Mouse (Mus musculus): ENCODE measurements around the gene Lims1. TPM values are rescaled to one million over a fixed set of nuclear protein-coding genes. Genes with fewer than 3 reads are reported as not detected.

Gene Lims1
- polyA plus RNA-seq, 1 experiment, result 20.9 TPM

GRCm38 (mm10) chr10:58445850-58446249, 122.6 kb downstream of the Lims1 start:
- Histone ChIP-seq H3K4me3 (ENCODE audit: insufficient read depth, poor library complexity, severe bottlenecking) (peak overlapping the region; percentile 92), H3ac (ENCODE audit: control insufficient read depth, insufficient read length, low read depth) (peak overlapping the region; percentile 75), H3K79me2 (ENCODE audit: control insufficient read depth, insufficient read depth) (peaks cover 43% of the 10 kb centered on the region), H3K36me3 (ENCODE audit: control insufficient read depth, insufficient read depth) (peaks cover 6% of the 10 kb centered on the region), H3K79me3 (ENCODE audit: low read depth) (peaks cover 41% of the 10 kb centered on the region), H3K27me3 (ENCODE audit: control insufficient read depth, insufficient read depth, insufficient read length) (no peaks in the 10 kb centered on the region)
- TF ChIP-seq CTCF (IDR thresholded peaks at IDR 0.05; ENCODE audit: control insufficient read depth, insufficient read depth, insufficient read length) (no peak), CEBPB (IDR thresholded peaks at IDR 0.05; ENCODE audit: low read depth) (no peak), MYOG (IDR thresholded peaks at IDR 0.05; ENCODE audit: control insufficient read depth, extremely low read depth, insufficient read length) (no peak), MAX (IDR thresholded peaks at IDR 0.05) (no peak), FOSL1 (IDR thresholded peaks at IDR 0.05; ENCODE audit: insufficient read depth, low read length, poor library complexity, severe bottlenecking) (no peak), MYOD1 (IDR thresholded peaks at IDR 0.05; ENCODE audit: control insufficient read depth, insufficient read length, low read depth) (no peak), USF1 (IDR thresholded peaks at IDR 0.05; ENCODE audit: low read depth) (no peak)

GRCm38 (mm10) chr10:58446384-58447279, 123.4 kb downstream of the Lims1 start, which contains the start of gene Ranbp2:
Ranbp2 (plus strand) TSS chr10:58446920.
- TF ChIP-seq MYOD1 (IDR thresholded peaks at IDR 0.05; ENCODE audit: control insufficient read depth, insufficient read length, low read depth), result no peak
- TF ChIP-seq USF1 (IDR thresholded peaks at IDR 0.05; ENCODE audit: low read depth), result peak; percentile 96
- peak; percentile 48 for TF ChIP-seq CEBPB (IDR thresholded peaks at IDR 0.05; ENCODE audit: low read depth)
- TF ChIP-seq FOSL1 (IDR thresholded peaks at IDR 0.05; ENCODE audit: insufficient read depth, low read length, poor library complexity, severe bottlenecking), result no peak
- peak; percentile 41 for TF ChIP-seq CTCF (IDR thresholded peaks at IDR 0.05; ENCODE audit: control insufficient read depth, insufficient read depth, insufficient read length)
- TF ChIP-seq MAX (IDR thresholded peaks at IDR 0.05), result peak; percentile 89
- Histone ChIP-seq H3K79me3 (ENCODE audit: low read depth) (peaks cover 47% of the 10 kb centered on the region), H3ac (ENCODE audit: control insufficient read depth, insufficient read length, low read depth) (peak within 1 kb of the TSS; percentile 85), H3K4me3 (ENCODE audit: insufficient read depth, poor library complexity, severe bottlenecking) (peak within 1 kb of the TSS; percentile 92), H3K79me2 (ENCODE audit: control insufficient read depth, insufficient read depth) (peaks cover 50% of the 10 kb centered on the region), H3K27me3 (ENCODE audit: control insufficient read depth, insufficient read depth, insufficient read length) (no peaks in the 10 kb centered on the region), H3K36me3 (ENCODE audit: control insufficient read depth, insufficient read depth) (peaks cover 6% of the 10 kb centered on the region)

- Histone ChIP-seq H3K36me3 (ENCODE audit: control insufficient read depth, insufficient read depth) (peaks cover 11% of the 10 kb centered on the region), H3K4me3 (ENCODE audit: insufficient read depth, poor library complexity, severe bottlenecking) (peak overlapping the region; percentile 92), H3K27me3 (ENCODE audit: control insufficient read depth, insufficient read depth, insufficient read length) (no peaks in the 10 kb centered on the region), H3K79me3 (ENCODE audit: low read depth) (peaks cover 53% of the 10 kb centered on the region), H3ac (ENCODE audit: control insufficient read depth, insufficient read length, low read depth) (peak overlapping the region; percentile 85), H3K79me2 (ENCODE audit: control insufficient read depth, insufficient read depth) (peaks cover 57% of the 10 kb centered on the region)
- no peak for TF ChIP-seq USF1 (IDR thresholded peaks at IDR 0.05; ENCODE audit: low read depth)
- no peak for TF ChIP-seq FOSL1 (IDR thresholded peaks at IDR 0.05; ENCODE audit: insufficient read depth, low read length, poor library complexity, severe bottlenecking)
- no peak for TF ChIP-seq MAX (IDR thresholded peaks at IDR 0.05)
- no peak for TF ChIP-seq CTCF (IDR thresholded peaks at IDR 0.05; ENCODE audit: control insufficient read depth, insufficient read depth, insufficient read length)
- TF ChIP-seq MYOD1 (IDR thresholded peaks at IDR 0.05; ENCODE audit: control insufficient read depth, insufficient read length, low read depth), result no peak
- TF ChIP-seq MYOG (IDR thresholded peaks at IDR 0.05; ENCODE audit: control insufficient read depth, extremely low read depth, insufficient read length), result no peak
- TF ChIP-seq CEBPB (IDR thresholded peaks at IDR 0.05; ENCODE audit: low read depth), result no peak
These were observed 124.1 kb downstream of the Lims1 start for GRCm38 (mm10) chr10:58447280-58447781.

GRCm38 (mm10) chr10:58451575-58451974, 128.3 kb downstream of the Lims1 start:
- Histone ChIP-seq H3K36me3 (ENCODE audit: control insufficient read depth, insufficient read depth) (peaks cover 54% of the 10 kb centered on the region), H3ac (ENCODE audit: control insufficient read depth, insufficient read length, low read depth) (no peak overlapping the region), H3K79me2 (ENCODE audit: control insufficient read depth, insufficient read depth) (peaks cover 96% of the 10 kb centered on the region), H3K27me3 (ENCODE audit: control insufficient read depth, insufficient read depth, insufficient read length) (no peaks in the 10 kb centered on the region), H3K4me3 (ENCODE audit: insufficient read depth, poor library complexity, severe bottlenecking) (no peak overlapping the region), H3K79me3 (ENCODE audit: low read depth) (peaks cover 63% of the 10 kb centered on the region)
- no peak for TF ChIP-seq MAX (IDR thresholded peaks at IDR 0.05)
- no peak for TF ChIP-seq CEBPB (IDR thresholded peaks at IDR 0.05; ENCODE audit: low read depth)

- Histone ChIP-seq H3K79me3 (ENCODE audit: low read depth) (peaks cover 59% of the 10 kb centered on the region), H3K4me3 (ENCODE audit: insufficient read depth, poor library complexity, severe bottlenecking) (no peak overlapping the region), H3K79me2 (ENCODE audit: control insufficient read depth, insufficient read depth) (peaks cover 92% of the 10 kb centered on the region), H3K27me3 (ENCODE audit: control insufficient read depth, insufficient read depth, insufficient read length) (no peaks in the 10 kb centered on the region), H3K36me3 (ENCODE audit: control insufficient read depth, insufficient read depth) (peaks cover 60% of the 10 kb centered on the region), H3ac (ENCODE audit: control insufficient read depth, insufficient read length, low read depth) (no peak overlapping the region)
- TF ChIP-seq CEBPB (IDR thresholded peaks at IDR 0.05; ENCODE audit: low read depth) (no peak), USF1 (IDR thresholded peaks at IDR 0.05; ENCODE audit: low read depth) (no peak), MAX (IDR thresholded peaks at IDR 0.05) (no peak), MYOD1 (IDR thresholded peaks at IDR 0.05; ENCODE audit: control insufficient read depth, insufficient read length, low read depth) (no peak), FOSL1 (IDR thresholded peaks at IDR 0.05; ENCODE audit: insufficient read depth, low read length, poor library complexity, severe bottlenecking) (no peak), CTCF (IDR thresholded peaks at IDR 0.05; ENCODE audit: control insufficient read depth, insufficient read depth, insufficient read length) (no peak), MYOG (IDR thresholded peaks at IDR 0.05; ENCODE audit: control insufficient read depth, extremely low read depth, insufficient read length) (no peak)
These were observed 128.9 kb downstream of the Lims1 start for GRCm38 (mm10) chr10:58452185-58452584.
